ENCODE assay signal across 9 mouse cellular contexts in the genomic region with DNA sequence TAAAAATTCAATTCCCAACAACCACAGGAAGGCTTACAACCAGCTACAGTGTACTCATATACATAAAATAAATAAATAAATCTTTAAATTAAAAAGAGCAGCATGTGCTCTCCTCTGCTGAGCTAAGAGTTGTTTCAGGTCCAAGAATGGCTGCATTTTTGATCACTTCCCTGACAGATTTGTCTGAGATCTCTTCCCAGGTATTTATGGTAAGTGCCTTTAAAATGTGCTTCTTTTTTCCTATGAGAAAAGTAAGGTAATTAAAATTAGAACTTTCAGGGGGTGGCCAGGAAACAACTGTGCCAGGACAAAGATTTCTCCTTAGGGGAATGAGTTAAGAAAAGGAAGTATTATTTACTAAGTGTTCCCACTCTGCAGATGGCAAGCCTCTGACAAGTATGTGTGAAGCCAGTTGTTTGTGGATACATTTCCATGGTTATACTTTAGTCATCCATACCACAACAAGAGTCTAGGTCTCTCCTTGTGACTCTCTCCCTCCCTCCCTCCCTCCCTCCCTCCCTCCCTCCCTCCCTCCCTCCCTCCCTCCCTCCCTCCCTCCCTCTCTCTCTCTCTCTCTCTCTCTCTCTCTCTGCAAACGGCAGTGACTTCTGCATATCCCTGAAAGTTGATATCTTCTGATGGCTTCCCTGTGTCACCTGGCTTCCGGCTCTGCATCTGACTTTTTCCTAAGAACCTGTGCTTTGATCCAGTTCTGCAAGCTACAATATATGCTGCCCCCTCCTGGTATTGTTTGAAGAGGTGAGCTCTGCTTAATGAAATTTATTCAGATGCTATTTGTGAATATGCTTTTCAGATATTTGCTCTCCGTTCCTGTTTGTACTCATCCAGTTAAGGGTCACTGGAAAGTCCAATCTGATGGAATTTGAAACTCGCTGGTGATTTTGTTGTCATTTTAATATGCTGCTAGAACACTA. TPM values are rescaled to one million over a fixed set of nuclear protein-coding genes. Genes with fewer than 3 reads are reported as not detected.
A peak's percentile ranks its signal among the peaks of the same experiment; 100 is the strongest.
DNase-seq lines count a peak whose midpoint lies in the region; ATAC-seq and TF ChIP-seq lines count a peak whose summit lies in the region.
"Had no signal": no experiment of that assay in that cellular context is flagged by ENCODE, and none has a peak within 500 bp of the region (broad histone marks: within the 10 kb centered on the region; RNA-seq: fewer than 3 reads in every experiment).

No protein-coding gene starts in this region.

- no peak overlapping the region for H3K4me3 ChIP-seq in kidney, adult 2 months (ENCODE audit: insufficient read depth, low read depth, low read length)
- H3K4me3 ChIP-seq: limb, embryonic 13.5 days had no signal

- 0 out of 2 replicates have a peak, but pooled peaks have one; percentile 16 for TF ChIP-seq CTCF in kidney, adult 2 months (conservative IDR thresholded peaks at IDR 0.05; ENCODE audit: insufficient read depth, insufficient read length, low read depth, low read length)
- peak; percentile 31; the same call in 1 of the 2 replicates for TF ChIP-seq CTCF in brain, embryonic 14.5 days (IDR thresholded peaks at IDR 0.05; ENCODE audit: borderline replicate concordance, extremely low read depth, insufficient read depth, insufficient read length)

- no peak for DNase-seq in cerebellum, postnatal 36 days
- DNase-seq in kidney, adult 2 months: peak; percentile 61
- DNase-seq in kidney, postnatal 10 days: no peak
- peak; percentile 53 for DNase-seq in 3134 (ENCODE audit: extremely low read depth, insufficient read length, low spot score)
- DNase-seq in brain, embryonic 14.5 days (ENCODE audit: low read depth): peak; percentile 76
- DNase-seq in urinary bladder, postnatal 10 days (ENCODE audit: low spot score): no peak
- DNase-seq in layer of hippocampus, postnatal 36 days: no peak

- no peaks in the 10 kb centered on the region for H3K36me3 ChIP-seq in kidney, adult 2 months (ENCODE audit: control insufficient read depth, insufficient read depth, low read length)
- H3K36me3 ChIP-seq: limb, embryonic 13.5 days had no signal

- H3K27me3 ChIP-seq in kidney, adult 2 months (replicated peaks; ENCODE audit: control insufficient read depth, insufficient read depth, low read length): no peaks in the 10 kb centered on the region
- H3K27me3 ChIP-seq: limb, embryonic 13.5 days had no signal

- H3K4me1 ChIP-seq in kidney, adult 2 months (ENCODE audit: control insufficient read depth, insufficient read depth, low read length): no peaks in the 10 kb centered on the region
- H3K4me1 ChIP-seq: limb, embryonic 13.5 days had no signal

- no peak for TF ChIP-seq POLR2A in kidney, adult 2 months (IDR thresholded peaks at IDR 0.05; ENCODE audit: low read depth, low read length)
- no peak for TF ChIP-seq POLR2A in brain, embryonic 14.5 days (IDR thresholded peaks at IDR 0.05; ENCODE audit: borderline replicate concordance, extremely low read depth, insufficient read depth, insufficient read length, poor library complexity, severe bottlenecking)

- peak; percentile 36; the same call in 1 of the 2 replicates for ATAC-seq in cerebellum, adult (ENCODE audit: insufficient number of reproducible peaks, low FRiP score, low TSS enrichment)

- WGBS in kidney, adult 2 months: 11% methylated on average over 4 of the region's 4 CpGs

- H3K27ac ChIP-seq in kidney, adult 2 months (ENCODE audit: insufficient read depth, low read depth, low read length): no peak overlapping the region
- H3K27ac ChIP-seq: limb, embryonic 13.5 days had no signal

RNA-seq across cellular contexts. Expression of a gene that starts 21.9 kb away (rescaled TPM):
- 43.1 and 46.0 TPM in 2 replicates for polyA plus RNA-seq in kidney, adult 2 months (2012; rRNA removed)
- 25.0 and 25.5 TPM in 2 replicates for polyA plus RNA-seq in brain, embryonic 14.5 days (2012; rRNA removed)
- 10 to 100 TPM; 21.6 to 25.8 TPM for total RNA-seq in layer of hippocampus, postnatal 36 days (2021)

Comparison
In these comparisons a context has a peak if more than half of its experiments do, and no peak if none do; other contexts are left out.
1. DNase-seq: peak in kidney, adult 2 months (single experiment), 3134 (single experiment) and brain, embryonic 14.5 days (single experiment); none in cerebellum, postnatal 36 days (0 of 2), kidney, postnatal 10 days (single experiment), urinary bladder, postnatal 10 days (single experiment) and layer of hippocampus, postnatal 36 days (0 of 2).